Mouse (Mus musculus) liver, postnatal 0 days (tissue): Measurements from ENCODE around the gene Syde2. TPM values are rescaled to one million over a fixed set of nuclear protein-coding genes. Genes with fewer than 3 reads are reported as not detected.
A peak's percentile ranks its signal among the peaks of the same experiment; 100 is the strongest.

Experiments
- ATAC-seq: fragments of 200-750 bp; cut with Nextera tagmentation; 2 replicates; pipeline ENCODE4 v1.8.0; 2017; ENCODE audit warnings: mild to moderate bottlenecking, moderate library complexity
- DNase-seq: peaks from one replicate; pipeline ENCODE4 v3.0.0-alpha.2; 2016
- H3K27ac ChIP-seq: fragments of 300-500 bp; sonication (generic); 2 replicates; pipeline ENCODE4 v1.5.1; 2014; ENCODE audit warnings: antibody characterized with exemption, moderate library complexity, mild to moderate bottlenecking, low read depth
- H3K27me3 ChIP-seq: fragments of 300-500 bp; sonication (generic); 2 replicates; pipeline ENCODE4 v1.6.1; 2014; ENCODE audit warnings: low read length, control low read depth, mixed read lengths; ENCODE audit not compliant: insufficient read depth
- H3K36me3 ChIP-seq: fragments of 300-500 bp; sonication (generic); replicated peaks from 2 replicates; pipeline ENCODE4 v1.6.1; 2014; ENCODE audit warnings: mild to moderate bottlenecking, control low read depth, low read length, moderate library complexity, mixed read lengths; ENCODE audit not compliant: insufficient read depth
- H3K4me1 ChIP-seq: fragments of 300-500 bp; sonication (generic); 2 replicates; pipeline ENCODE4 v1.6.1; 2014; ENCODE audit warnings: antibody characterized with exemption, mild to moderate bottlenecking, control low read depth; ENCODE audit not compliant: insufficient read depth
- H3K4me2 ChIP-seq: fragments of 300-500 bp; sonication (generic); 2 replicates; pipeline ENCODE4 v1.6.1; 2014; ENCODE audit warnings: low read depth, mild to moderate bottlenecking, low read length, moderate library complexity, mixed read lengths
- H3K4me3 ChIP-seq: fragments of 300-500 bp; sonication (generic); 2 replicates; pipeline ENCODE4 v1.5.1; 2014; ENCODE audit warnings: low read depth, low read length
- H3K9ac ChIP-seq: fragments of 300-500 bp; sonication (generic); replicated peaks from 2 replicates; pipeline ENCODE4 v1.6.1; 2014; ENCODE audit warnings: mild to moderate bottlenecking, moderate library complexity
- H3K9me3 ChIP-seq: fragments of 300-500 bp; sonication (generic); 2 replicates; pipeline ENCODE4 v1.6.1; 2016; ENCODE audit warnings: mild to moderate bottlenecking, control low read depth, low read length, mixed read lengths
- CTCF ChIP-seq: sonication (generic); IDR thresholded peaks from 2 replicates; pipeline ENCODE4 v1.5.1; 2016; ENCODE audit warnings: antibody characterized with exemption, low read depth
- EP300 ChIP-seq: IDR thresholded peaks from 2 replicates; pipeline ENCODE4 v1.6.1; 2016; ENCODE audit warnings: antibody characterized with exemption, low read depth, mild to moderate bottlenecking
- WGBS: fragments of 180-500 bp; shearing (Covaris S2); extraction: QIAGEN DNeasy Blood & Tissue Kit; methylation state at CpG from one replicate; pipeline ENCODE4 v1.1.7; 2014; ENCODE audit not compliant: insufficient replicate concordance; 5-methylcytosine and 5-hydroxymethylcytosine counted together
- polyA plus RNA-seq: library from polyadenylated mRNA; unstranded; fragments of >200 nt; fragmentation: Nextera tagmentation; extraction: Ambion mirVana; gene quantifications from 2 replicates; pipeline ENCODE4 v1.2.1, GENCODE M21; 2015

Gene Syde2
- polyA plus RNA-seq, 1 experiment from 2014 or later: 0.47 TPM

DNA sequence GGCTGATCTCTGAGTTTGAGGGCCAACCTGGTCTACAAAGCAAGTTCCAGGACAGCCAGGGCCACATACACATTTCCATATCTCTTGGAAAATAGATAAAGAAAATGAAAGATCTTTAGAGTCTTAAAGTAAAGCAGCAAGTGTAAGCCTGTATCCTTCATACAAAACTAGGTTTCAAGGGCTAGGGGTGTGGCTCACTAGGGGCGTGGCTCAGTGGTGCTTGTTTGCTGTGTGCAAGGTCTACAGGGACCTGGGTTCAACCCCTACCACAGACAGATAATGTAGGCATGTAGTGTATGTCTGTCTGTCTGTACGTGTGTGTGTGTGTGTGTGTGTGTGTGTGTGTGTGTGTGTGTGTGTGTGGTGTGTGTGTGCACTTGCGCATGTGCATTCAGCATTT lies 41.8 kb upstream of the Syde2 start:
- peaks cover 13% of the 10 kb centered on the region for H3K4me1 ChIP-seq
- no peak overlapping the region for H3K4me3 ChIP-seq
- peaks cover 20% of the 10 kb centered on the region for H3K36me3 ChIP-seq
- ATAC-seq: no peak
- H3K27ac ChIP-seq: no peak overlapping the region
- no peak overlapping the region for H3K4me2 ChIP-seq
- no peaks in the 10 kb centered on the region for H3K9me3 ChIP-seq
- no peak overlapping the region for H3K9ac ChIP-seq
- no peak for DNase-seq
- H3K27me3 ChIP-seq: no peaks in the 10 kb centered on the region
- WGBS: 67% methylated on average over 3 of the region's 3 CpGs
- TF ChIP-seq EP300 (no peak), CTCF (no peak)

DNA sequence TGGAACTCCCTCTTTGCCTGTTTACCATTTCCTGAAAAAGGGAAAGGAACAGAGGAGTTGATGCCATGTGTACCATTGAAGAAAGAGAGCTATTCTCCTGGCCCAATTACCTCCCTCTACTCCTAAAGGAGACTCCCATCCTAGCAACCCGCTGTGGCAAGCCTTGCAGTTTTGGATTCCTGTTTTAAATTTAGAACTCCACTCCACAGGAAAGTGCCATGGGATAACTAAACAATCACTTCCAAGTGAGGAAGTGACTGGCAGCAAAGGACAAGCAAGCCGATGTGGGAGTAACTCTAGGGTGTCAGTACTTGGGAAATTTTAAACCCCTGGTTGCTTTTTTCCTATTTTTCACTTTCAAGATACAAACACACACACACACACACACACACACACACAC lies 41.0 kb upstream of the Syde2 start:
- H3K4me2 ChIP-seq: no peak overlapping the region
- DNase-seq: no peak
- peaks cover 10% of the 10 kb centered on the region for H3K4me1 ChIP-seq
- H3K9ac ChIP-seq: no peak overlapping the region
- no peaks in the 10 kb centered on the region for H3K27me3 ChIP-seq
- WGBS: 45% methylated on average over 2 of the region's 2 CpGs
- H3K36me3 ChIP-seq: peaks cover 16% of the 10 kb centered on the region
- no peak overlapping the region for H3K4me3 ChIP-seq
- no peaks in the 10 kb centered on the region for H3K9me3 ChIP-seq
- no peak overlapping the region for H3K27ac ChIP-seq
- no peak for TF ChIP-seq EP300
- ATAC-seq: no peak

DNA sequence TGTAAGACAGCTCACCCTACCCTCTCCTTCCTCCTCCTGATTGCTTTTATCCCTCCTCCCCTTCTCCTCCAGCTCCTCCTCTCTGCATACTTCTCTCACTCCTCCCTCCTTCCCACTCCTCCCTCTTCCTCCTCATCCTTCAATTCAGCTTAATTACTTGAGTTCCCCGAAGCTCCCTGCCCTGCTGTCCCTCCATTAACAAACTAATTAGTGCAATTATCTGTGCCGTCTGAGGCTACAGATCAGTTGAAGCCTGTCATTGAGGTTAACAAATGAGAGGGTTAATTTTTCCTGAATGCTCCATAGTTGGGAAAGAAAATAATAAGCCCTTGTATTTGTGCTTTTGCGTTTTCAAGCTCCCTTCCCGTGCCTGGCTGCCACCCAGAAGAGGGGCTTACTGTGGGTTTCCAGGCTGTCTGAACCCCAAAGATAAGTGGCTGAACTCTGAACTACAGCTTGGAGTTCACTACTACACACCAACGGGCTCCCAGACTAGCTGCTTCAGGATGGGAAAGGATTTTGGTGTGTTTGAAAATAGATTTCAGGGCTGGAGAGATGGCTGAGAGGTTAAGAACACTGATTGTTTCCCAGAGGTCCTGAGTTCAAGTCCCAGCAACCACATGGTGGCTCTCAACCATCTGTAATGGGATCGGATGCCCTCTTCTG lies 40.0 kb upstream of the Syde2 start:
- Histone ChIP-seq H3K4me2 (no peak overlapping the region), H3K9ac (no peak overlapping the region), H3K9me3 (no peaks in the 10 kb centered on the region), H3K27me3 (no peaks in the 10 kb centered on the region), H3K36me3 (peaks cover 16% of the 10 kb centered on the region), H3K27ac (no peak overlapping the region), H3K4me1 (0 out of 2 replicates have a peak, but pooled peaks cover 8% of the 10 kb centered on the region), H3K4me3 (no peak overlapping the region)
- TF ChIP-seq EP300: no peak
- no peak for TF ChIP-seq CTCF
- WGBS: 41% methylated on average over 6 of the region's 6 CpGs
- ATAC-seq: no peak
- no peak for DNase-seq

DNA sequence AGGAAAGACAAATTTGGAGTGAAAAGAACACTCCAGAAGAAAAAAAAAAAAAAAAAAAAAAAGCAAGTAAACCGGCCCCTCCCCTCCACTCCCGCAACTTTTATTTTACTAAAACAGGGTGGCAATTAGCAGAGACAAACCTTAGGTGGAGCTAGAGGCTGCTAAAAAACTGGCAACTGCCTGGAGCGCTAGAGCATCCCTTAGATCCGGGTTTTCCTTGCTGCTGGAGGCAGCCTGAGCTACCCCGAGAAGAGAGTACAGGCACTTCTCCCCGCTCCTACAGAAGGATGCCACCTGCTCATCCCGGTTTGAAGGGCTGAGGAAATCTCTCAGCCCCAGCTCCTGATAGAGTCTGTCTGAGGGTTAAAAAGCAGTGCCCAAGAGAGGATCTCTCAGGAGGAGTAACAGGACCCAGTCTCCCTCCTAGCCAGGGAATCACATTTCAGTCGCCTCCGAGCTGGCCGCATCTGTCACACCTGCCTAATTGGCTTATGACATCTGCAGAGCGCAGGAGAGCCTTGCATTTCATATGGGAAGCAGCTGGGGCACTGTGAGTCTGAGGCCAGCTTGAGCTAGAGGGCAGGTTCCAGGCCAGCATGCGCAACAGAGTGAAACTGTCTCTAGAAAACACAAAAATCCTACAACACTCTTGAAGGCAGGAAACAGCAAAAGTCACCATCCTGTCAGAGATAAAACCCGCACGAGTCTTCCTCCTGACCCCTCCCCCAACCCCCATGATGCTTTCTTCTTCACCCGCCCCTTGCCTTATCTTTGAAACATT lies 37.4 kb upstream of the Syde2 start:
- Histone ChIP-seq H3K4me3 (peak overlapping the region; percentile 16; the same call in 1 of the 2 replicates), H3K4me1 (0 out of 2 replicates have a peak, but pooled peaks cover 8% of the 10 kb centered on the region), H3K27ac (no peak overlapping the region), H3K9me3 (no peaks in the 10 kb centered on the region), H3K4me2 (peak overlapping the region; percentile 56), H3K27me3 (no peaks in the 10 kb centered on the region), H3K36me3 (no peaks in the 10 kb centered on the region), H3K9ac (no peak overlapping the region)
- TF ChIP-seq EP300 (no peak), CTCF (peak; percentile 65)
- DNase-seq: peak; percentile 41
- 9% methylated on average over 15 of the region's 15 CpGs for WGBS
- peak; percentile 80 for ATAC-seq

DNA sequence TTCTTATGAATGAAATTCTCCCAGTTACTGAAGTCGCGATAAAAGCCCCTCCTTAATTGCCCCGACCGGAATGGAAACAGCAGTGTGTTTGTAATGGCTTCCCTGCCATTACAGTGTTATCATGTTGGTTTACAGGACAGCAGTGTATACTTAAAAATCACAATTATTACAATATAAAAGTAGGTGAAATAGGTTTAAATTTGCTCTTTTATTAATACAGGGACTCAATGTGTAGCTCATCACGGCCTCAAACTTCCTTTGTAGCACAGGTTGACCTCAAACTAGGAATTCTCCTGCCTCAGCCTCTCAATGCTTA lies 36.9 kb upstream of the Syde2 start:
- DNase-seq (no peak), ATAC-seq (no peak)
- H3K27ac ChIP-seq: no peak overlapping the region
- 0 out of 2 replicates have a peak, but pooled peaks cover 8% of the 10 kb centered on the region for H3K4me1 ChIP-seq
- no peaks in the 10 kb centered on the region for H3K27me3 ChIP-seq
- 0 out of 2 replicates have a peak overlapping the region, but pooled peaks have one; percentile 16 for H3K4me3 ChIP-seq
- H3K36me3 ChIP-seq: no peaks in the 10 kb centered on the region
- TF ChIP-seq CTCF (no peak), EP300 (no peak)
- 29% methylated on average over 5 of the region's 5 CpGs for WGBS
- no peaks in the 10 kb centered on the region for H3K9me3 ChIP-seq
- no peak overlapping the region for H3K9ac ChIP-seq
- peak overlapping the region; percentile 56 for H3K4me2 ChIP-seq

DNA sequence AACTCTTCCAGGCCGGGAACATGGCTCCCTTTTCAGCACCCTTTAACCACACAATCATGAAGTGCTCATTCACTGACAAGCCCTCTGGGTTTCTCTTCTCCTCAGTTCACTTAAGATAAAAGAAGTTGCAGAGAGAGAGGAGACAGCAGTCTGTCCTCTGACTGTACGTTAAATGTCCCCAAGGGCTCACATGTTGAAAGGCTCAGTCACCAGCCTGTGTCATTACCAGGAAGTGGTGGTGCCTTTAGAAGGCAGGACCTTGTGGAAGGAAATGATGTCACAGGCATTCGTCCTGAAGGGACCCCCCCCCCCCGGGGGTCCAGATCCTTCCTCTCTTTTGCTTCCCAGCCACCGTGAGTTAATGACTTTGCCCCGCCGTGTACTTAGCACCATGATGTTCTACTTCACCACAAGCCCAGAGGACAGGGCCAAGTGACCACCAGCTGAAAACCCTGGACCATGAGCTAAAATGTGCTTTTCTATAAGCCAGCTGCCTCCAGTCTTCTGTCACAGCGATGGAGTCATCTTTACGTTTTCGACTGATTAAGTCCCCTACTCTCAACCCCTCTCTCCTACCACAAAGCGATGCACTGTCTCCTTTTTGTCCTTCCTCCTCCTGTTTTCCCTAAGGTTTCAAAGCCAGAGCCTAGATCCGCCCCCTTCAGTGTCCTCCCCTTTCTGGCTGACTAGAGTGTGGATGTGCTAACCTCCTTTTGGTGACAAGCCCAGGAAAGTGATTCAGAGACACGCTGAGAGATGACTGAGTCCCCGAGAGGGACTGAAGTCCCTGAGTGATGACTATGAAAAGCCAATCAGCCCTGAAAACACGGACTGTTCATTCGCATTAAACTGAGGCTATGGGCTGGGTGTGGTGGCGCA lies 36.1 kb upstream of the Syde2 start:
- ATAC-seq (no peak), DNase-seq (no peak)
- WGBS: 60% methylated on average over 17 of the region's 17 CpGs
- no peaks in the 10 kb centered on the region for H3K9me3 ChIP-seq
- no peaks in the 10 kb centered on the region for H3K36me3 ChIP-seq
- H3K27me3 ChIP-seq: no peaks in the 10 kb centered on the region
- no peak overlapping the region for H3K9ac ChIP-seq
- peak overlapping the region; percentile 56; the same call in 1 of the 2 replicates for H3K4me2 ChIP-seq
- H3K4me1 ChIP-seq: 0 out of 2 replicates have a peak, but pooled peaks cover 8% of the 10 kb centered on the region
- no peak overlapping the region for H3K4me3 ChIP-seq
- TF ChIP-seq EP300: no peak
- no peak overlapping the region for H3K27ac ChIP-seq
